Mouse (Mus musculus) ES-E14 (cell line): ENCODE measurements at regions not wholly inside any gene's neighbourhood (a gene's known extent, or its start where the extent isn't known, plus 50 kb on each side); places are given as distances from the start of the nearest gene placed in this dataset.

Source experiments
- DNase-seq: peaks from one replicate; pipeline ENCODE4 v3.0.0-alpha.2; 2013; ENCODE audit warnings: low read depth, low spot score
- H3K27ac ChIP-seq: 2 replicates; pipeline ENCODE4 v1.5.1; 2012; ENCODE audit warnings: low read depth, mild to moderate bottlenecking, low read length, moderate library complexity, mixed read lengths; ENCODE audit not compliant: poor library complexity, insufficient read depth, severe bottlenecking
- H3K36me3 ChIP-seq: 2 replicates; pipeline ENCODE4 v1.6.1; 2012; ENCODE audit warnings: mild to moderate bottlenecking, low read length, moderate library complexity, mixed read lengths; ENCODE audit not compliant: control insufficient read depth, poor library complexity, insufficient read depth, severe bottlenecking
- H3K4me1 ChIP-seq, 2 experiments: fragments of 150-350 bp in 1 of 2; sonication (generic) in 1 of 2; 2 replicates each; pipeline ENCODE4 v1.6.1; 2012; ENCODE audit warnings: low read length in 2 of 2, mild to moderate bottlenecking in 1 of 2, mixed read lengths in 1 of 2; ENCODE audit not compliant: control insufficient read depth in 2 of 2, insufficient read depth in 2 of 2, poor library complexity in 1 of 2
- H3K4me3 ChIP-seq, 2 experiments: fragments of 150-350 bp in 1 of 2; sonication (generic) in 1 of 2; 2 replicates each; pipeline ENCODE4 v1.5.1; 2012; ENCODE audit warnings: low read length in 2 of 2, low read depth in 1 of 2, mild to moderate bottlenecking in 1 of 2, mixed read lengths in 1 of 2; ENCODE audit not compliant: insufficient read depth in 1 of 2, poor library complexity in 1 of 2, severe bottlenecking in 1 of 2
- H3K9ac ChIP-seq: 2 replicates; pipeline ENCODE4 v1.6.1; 2012; ENCODE audit warnings: low read depth, mild to moderate bottlenecking, low read length, mixed read lengths; ENCODE audit not compliant: poor library complexity, insufficient read depth, severe bottlenecking
- H3K9me3 ChIP-seq: fragments of 150-350 bp; sonication (generic); 2 replicates; pipeline ENCODE4 v1.6.1; 2012; ENCODE audit warnings: low read depth, mild to moderate bottlenecking, low read length; ENCODE audit not compliant: control insufficient read depth, insufficient read depth
- CHD2 ChIP-seq: IDR thresholded peaks from 2 replicates; pipeline ENCODE4 v1.6.1; 2014; ENCODE audit warnings: mild to moderate bottlenecking, low read depth, low read length, inconsistent platforms
- HCFC1 ChIP-seq: IDR thresholded peaks from 2 replicates; pipeline ENCODE4 v1.6.1; 2012; ENCODE audit warnings: low read length, inconsistent platforms, borderline replicate concordance; ENCODE audit not compliant: insufficient read depth
- MAFK ChIP-seq: IDR thresholded peaks from 2 replicates; pipeline ENCODE4 v1.6.1; 2014; ENCODE audit warnings: mild to moderate bottlenecking, low read depth, low read length, inconsistent platforms; ENCODE audit not compliant: insufficient read depth
- ZC3H11A ChIP-seq: IDR thresholded peaks from 2 replicates; pipeline ENCODE4 v1.6.1; 2012; ENCODE audit warnings: low read depth, mild to moderate bottlenecking, inconsistent platforms, low read length, borderline replicate concordance
- ZNF384 ChIP-seq: IDR thresholded peaks from 2 replicates; pipeline ENCODE4 v1.6.1; 2012; ENCODE audit warnings: low read depth, low read length, inconsistent platforms
- in situ Hi-C, 2 experiments: fragments of 600-800 bp; cut with MboI; formaldehyde crosslinking; loops; one replicate each; pipeline ENCODE4 v1.15.1; 2025; ENCODE audit warnings: low sequenced_read_pairs in 2 of 2, inconsistent platforms in 1 of 2; ENCODE audit not compliant: unreplicated experiment in 2 of 2

DNA sequence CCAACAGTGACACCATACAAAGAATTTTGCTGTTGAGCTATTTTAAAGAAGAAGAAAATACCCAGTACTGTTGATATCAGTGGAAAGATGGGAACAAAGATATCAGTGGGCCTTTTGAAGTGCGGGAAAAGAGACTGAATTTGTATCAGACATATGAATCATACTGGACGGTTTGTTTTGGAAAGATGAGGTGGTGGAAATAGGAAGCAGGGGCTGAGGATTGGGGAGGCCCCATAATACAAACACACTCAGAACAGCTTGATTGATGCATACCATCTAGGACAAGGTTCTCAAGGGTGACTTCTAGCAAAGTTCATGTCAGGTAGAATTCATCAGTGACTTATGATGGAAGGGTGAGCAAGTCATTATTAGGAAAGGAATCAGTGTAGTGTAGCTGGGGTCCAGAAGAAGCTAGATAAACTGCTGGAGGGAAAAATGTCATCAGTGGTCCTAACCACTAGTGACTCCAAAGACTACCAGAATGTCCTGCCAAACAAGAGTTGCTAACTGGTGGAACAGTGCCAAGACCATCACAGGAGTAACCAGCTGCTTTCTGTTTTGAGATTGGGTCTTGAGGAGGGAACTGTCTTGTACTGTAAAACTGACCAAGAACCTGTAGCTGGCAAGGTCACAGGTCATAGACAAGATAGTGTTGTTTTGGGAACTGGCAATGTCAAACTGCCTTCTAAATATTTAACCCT is 176.0 kb upstream of the Zc3h12c start:
- no peak for DNase-seq
- Histone ChIP-seq H3K9me3 (no peaks in the 10 kb centered on the region), H3K36me3 (no peaks in the 10 kb centered on the region), H3K4me1 (no peaks in the 10 kb centered on the region), H3K9ac (no peak overlapping the region), H3K4me3 (no peak overlapping the region), H3K27ac (no peak overlapping the region)
- in situ Hi-C loops, result no loop called here
- TF ChIP-seq CHD2 (no peak), ZNF384 (no peak), HCFC1 (no peak), ZC3H11A (no peak), MAFK (no peak)

DNA sequence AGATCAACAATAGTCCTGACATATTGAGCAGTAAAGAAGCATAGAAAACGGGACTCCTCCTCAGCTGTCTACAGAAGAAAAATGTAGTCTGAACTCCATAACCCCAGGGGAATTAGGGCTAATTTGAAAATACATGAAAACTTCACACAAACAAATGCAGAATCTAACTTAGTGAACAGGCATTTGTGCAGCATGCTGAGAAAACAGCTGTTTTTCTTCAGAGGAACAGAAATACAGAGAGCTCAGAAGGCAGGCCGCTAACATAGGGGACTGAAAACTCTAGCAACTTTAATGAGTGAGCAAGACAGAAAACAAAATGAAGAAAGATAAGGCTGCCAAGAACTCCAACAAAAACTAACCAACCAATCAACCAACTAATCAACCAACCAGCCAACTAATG is 172.7 kb upstream of the Zc3h12c start:
- H3K4me1 ChIP-seq, result no peaks in the 10 kb centered on the region
- H3K9ac ChIP-seq, result no peak overlapping the region
- in situ Hi-C loops, result no loop called here
- H3K9me3 ChIP-seq, result no peaks in the 10 kb centered on the region
- TF ChIP-seq HCFC1 (no peak), MAFK (no peak), ZNF384 (no peak), ZC3H11A (no peak), CHD2 (no peak)
- no peak overlapping the region for H3K27ac ChIP-seq
- H3K4me3 ChIP-seq, result no peak overlapping the region
- H3K36me3 ChIP-seq, result no peaks in the 10 kb centered on the region
- no peak for DNase-seq

DNA sequence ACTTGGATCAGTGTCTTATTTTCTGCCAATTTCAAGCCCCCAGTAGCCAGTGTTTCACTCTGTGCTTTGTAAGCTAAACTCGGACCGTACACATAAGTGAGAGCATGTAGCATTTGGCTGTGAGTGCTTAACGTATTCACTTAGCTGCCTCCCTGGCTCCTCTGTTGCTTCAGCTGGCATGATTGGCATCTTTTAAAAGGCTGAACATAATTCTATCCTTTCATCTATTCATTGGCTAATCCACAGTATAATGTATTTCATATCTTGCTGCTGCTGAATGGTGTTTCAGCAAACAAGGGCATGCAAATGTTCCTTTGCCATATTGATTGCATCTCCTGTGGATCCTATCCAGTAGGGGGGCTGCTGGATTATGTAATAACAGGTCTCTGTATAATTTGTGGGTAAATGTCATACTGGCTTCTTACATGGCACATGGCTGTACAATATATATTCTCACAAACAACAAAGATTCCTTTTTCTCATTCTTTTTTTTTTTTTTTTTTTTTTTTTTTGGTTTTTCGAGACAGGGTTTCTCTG is 169.5 kb upstream of the Zc3h12c start:
- in situ Hi-C loops, result no loop called here
- H3K27ac ChIP-seq, result no peak overlapping the region
- DNase-seq, result no peak
- no peak overlapping the region for H3K4me3 ChIP-seq
- H3K36me3 ChIP-seq, result no peaks in the 10 kb centered on the region
- no peak for TF ChIP-seq ZC3H11A
- TF ChIP-seq CHD2, result no peak
- TF ChIP-seq HCFC1, result no peak
- no peak for TF ChIP-seq ZNF384
- TF ChIP-seq MAFK, result no peak
- no peaks in the 10 kb centered on the region for H3K9me3 ChIP-seq
- no peaks in the 10 kb centered on the region for H3K4me1 ChIP-seq
- H3K9ac ChIP-seq, result no peak overlapping the region

GRCm38 (mm10) chr9:52334767-52335166 is 166.4 kb upstream of the Zc3h12c start:
- in situ Hi-C loops, result no loop called here
- Histone ChIP-seq H3K9me3 (no peaks in the 10 kb centered on the region), H3K27ac (no peak overlapping the region), H3K4me3 (no peak overlapping the region), H3K9ac (no peak overlapping the region), H3K36me3 (no peaks in the 10 kb centered on the region), H3K4me1 (no peaks in the 10 kb centered on the region)
- TF ChIP-seq HCFC1, result no peak
- no peak for TF ChIP-seq ZC3H11A
- TF ChIP-seq MAFK, result no peak
- DNase-seq, result no peak
